Mouse (Mus musculus): Measurements from ENCODE around the gene Mtg2. TPM values are rescaled to one million over a fixed set of nuclear protein-coding genes. Genes with fewer than 3 reads are reported as not detected.

The Mtg2 gene
- polyA plus RNA-seq, 1 experiment from 2014 or later: 26.4 TPM

- H3K36me3 ChIP-seq: peaks cover 77% of the 10 kb centered on the region
- 96% methylated on average over 11 of the region's 11 CpGs for WGBS
Observed at GRCm38 (mm10) chr2:180063338-180064131, 6.9 kb upstream of the Mtg2 start.

GRCm38 (mm10) chr2:180069770-180070480 is 463 bp upstream of the Mtg2 start:
- 32% methylated on average over 20 of the region's 20 CpGs for WGBS
- no peaks in the 10 kb centered on the region for H3K27me3 ChIP-seq
- peaks cover 11% of the 10 kb centered on the region for H3K4me1 ChIP-seq
- peak overlapping the region; percentile 64 for H3K9ac ChIP-seq
- ATAC-seq (replicated peaks; ENCODE audit: low FRiP score): no peak; the same call in 1 of the 2 replicates
- H3K27ac ChIP-seq: peak overlapping the region; percentile 83
- peaks cover 29% of the 10 kb centered on the region for H3K36me3 ChIP-seq
- H3K4me3 ChIP-seq (replicated peaks): peak overlapping the region; percentile 84
- H3K4me2 ChIP-seq: peak overlapping the region; percentile 77
- no peaks in the 10 kb centered on the region for H3K9me3 ChIP-seq (replicated peaks)

More at GRCm38 (mm10) chr2:180063338-180064131, 6.9 kb upstream of the Mtg2 start:
- no peak for ATAC-seq (replicated peaks; ENCODE audit: low FRiP score)
- Histone ChIP-seq H3K4me3 (replicated peaks) (no peak overlapping the region), H3K27ac (no peak overlapping the region), H3K9me3 (replicated peaks) (no peaks in the 10 kb centered on the region), H3K4me2 (no peak overlapping the region), H3K27me3 (no peaks in the 10 kb centered on the region), H3K4me1 (no peaks in the 10 kb centered on the region), H3K9ac (no peak overlapping the region)

- peaks cover 28% of the 10 kb centered on the region for H3K36me3 ChIP-seq
- no peaks in the 10 kb centered on the region for H3K9me3 ChIP-seq (replicated peaks)
- no peak overlapping the region for H3K9ac ChIP-seq
- no peak overlapping the region for H3K27ac ChIP-seq
- H3K4me3 ChIP-seq (replicated peaks): no peak overlapping the region
- H3K27me3 ChIP-seq: no peaks in the 10 kb centered on the region
- no peak overlapping the region for H3K4me2 ChIP-seq
- ATAC-seq (replicated peaks; ENCODE audit: low FRiP score): no peak
- H3K4me1 ChIP-seq: peaks cover 11% of the 10 kb centered on the region
- 82% methylated on average over 2 of the region's 2 CpGs for WGBS
Observed at GRCm38 (mm10) chr2:180071671-180072070, 1.3 kb downstream of the Mtg2 start.

- Histone ChIP-seq H3K9ac (no peak overlapping the region), H3K27ac (no peak overlapping the region), H3K4me3 (replicated peaks) (no peak overlapping the region), H3K4me1 (peaks cover 11% of the 10 kb centered on the region), H3K36me3 (peaks cover 27% of the 10 kb centered on the region), H3K9me3 (replicated peaks) (no peaks in the 10 kb centered on the region), H3K27me3 (no peaks in the 10 kb centered on the region), H3K4me2 (no peak overlapping the region)
- 95% methylated on average over 7 of the region's 7 CpGs for whole genome bisulfite sequencing
- no peak for ATAC-seq (replicated peaks; ENCODE audit: low FRiP score)
Observed at GRCm38 (mm10) chr2:180072886-180073285, 2.5 kb downstream of the Mtg2 start.

DNA sequence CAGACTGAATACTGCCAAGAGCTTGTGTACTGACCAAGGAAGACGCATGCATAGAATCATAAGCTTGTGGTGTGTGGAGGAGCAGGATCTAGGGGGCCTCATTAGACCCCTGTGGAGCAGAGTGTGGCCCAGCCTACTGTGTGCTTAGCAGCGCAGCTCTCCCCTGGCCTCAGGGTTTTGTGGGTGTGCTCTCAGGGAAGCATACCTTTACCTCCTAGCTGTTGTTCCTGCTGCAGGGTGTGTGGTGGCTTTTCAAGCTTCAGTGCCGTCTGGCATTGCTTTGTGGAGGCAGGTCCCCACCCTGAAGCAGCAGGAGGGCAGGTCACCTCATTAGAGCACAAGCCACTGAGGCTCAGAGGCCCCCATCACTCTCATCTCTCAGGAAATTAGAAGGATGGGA is 7.2 kb downstream of the Mtg2 start:
- WGBS: 76% methylated on average over 3 of the region's 3 CpGs
- H3K4me3 ChIP-seq (replicated peaks): no peak overlapping the region
- no peaks in the 10 kb centered on the region for H3K4me1 ChIP-seq
- no peak overlapping the region for H3K27ac ChIP-seq
- H3K4me2 ChIP-seq: no peak overlapping the region
- H3K27me3 ChIP-seq: no peaks in the 10 kb centered on the region
- H3K36me3 ChIP-seq: peaks cover 42% of the 10 kb centered on the region
- no peak overlapping the region for H3K9ac ChIP-seq
- ATAC-seq (replicated peaks; ENCODE audit: low FRiP score): no peak
- no peaks in the 10 kb centered on the region for H3K9me3 ChIP-seq (replicated peaks)

- Histone ChIP-seq H3K9me3 (replicated peaks) (no peaks in the 10 kb centered on the region), H3K9ac (no peak overlapping the region), H3K27ac (no peak overlapping the region), H3K4me3 (replicated peaks) (no peak overlapping the region), H3K4me2 (no peak overlapping the region), H3K36me3 (peaks cover 51% of the 10 kb centered on the region), H3K4me1 (peaks cover 16% of the 10 kb centered on the region), H3K27me3 (no peaks in the 10 kb centered on the region)
- WGBS: 82% methylated on average over 8 of the region's 8 CpGs
- no peak for ATAC-seq (replicated peaks; ENCODE audit: low FRiP score)
Observed at GRCm38 (mm10) chr2:180080680-180081079, 10.3 kb downstream of the Mtg2 start.

DNA sequence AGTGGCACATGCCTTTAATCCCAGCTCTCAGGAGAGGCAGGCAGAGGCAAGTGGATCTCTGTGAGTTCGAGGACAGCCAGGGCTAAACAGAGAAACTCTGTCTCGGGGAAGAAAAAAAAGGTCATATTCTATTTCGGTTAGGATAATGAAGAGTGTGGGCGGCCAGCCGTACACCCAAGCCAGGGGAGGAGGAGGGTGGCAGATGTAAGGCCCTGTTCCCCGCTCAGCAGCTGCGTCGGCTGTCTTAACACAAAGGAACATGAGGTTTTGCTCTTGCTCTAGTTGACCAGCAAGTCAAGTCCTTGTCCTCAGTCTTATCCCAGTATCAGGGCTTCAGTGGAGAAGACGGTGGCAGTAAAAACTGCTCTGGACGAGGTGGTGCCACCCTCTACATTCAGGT is 12.7 kb downstream of the Mtg2 start:
- Histone ChIP-seq H3K9me3 (replicated peaks) (no peaks in the 10 kb centered on the region), H3K4me1 (peaks cover 27% of the 10 kb centered on the region), H3K4me3 (replicated peaks) (no peak overlapping the region), H3K27me3 (no peaks in the 10 kb centered on the region), H3K4me2 (no peak overlapping the region), H3K9ac (no peak overlapping the region), H3K27ac (no peak overlapping the region), H3K36me3 (peaks cover 42% of the 10 kb centered on the region)
- no peak for ATAC-seq (replicated peaks; ENCODE audit: low FRiP score)
- 74% methylated on average over 10 of the region's 10 CpGs for WGBS

GRCm38 (mm10) chr2:180084565-180084964 is 14.2 kb downstream of the Mtg2 start:
- Histone ChIP-seq H3K4me3 (replicated peaks) (no peak overlapping the region), H3K9ac (no peak overlapping the region), H3K4me2 (no peak overlapping the region), H3K4me1 (peaks cover 27% of the 10 kb centered on the region), H3K36me3 (peaks cover 32% of the 10 kb centered on the region), H3K27me3 (no peaks in the 10 kb centered on the region), H3K9me3 (replicated peaks) (no peaks in the 10 kb centered on the region), H3K27ac (no peak overlapping the region)
- WGBS: 21% methylated on average over 3 of the region's 3 CpGs
- no peak for ATAC-seq (replicated peaks; ENCODE audit: low FRiP score)

GRCm38 (mm10) chr2:180085926-180086636 is 15.7 kb downstream of the Mtg2 start:
- ATAC-seq (replicated peaks; ENCODE audit: low FRiP score): 0 out of 2 replicates have a peak, but pooled peaks have one; percentile 37
- H3K4me3 ChIP-seq (replicated peaks): no peak overlapping the region

GRCm38 (mm10) chr2:180086637-180087027 is 16.2 kb downstream of the Mtg2 start:
- WGBS: 81% methylated on average over 5 of the region's 5 CpGs
- no peak overlapping the region for H3K27ac ChIP-seq
- ATAC-seq (replicated peaks; ENCODE audit: low FRiP score): no peak

More at GRCm38 (mm10) chr2:180085926-180086636, 15.7 kb downstream of the Mtg2 start:
- Histone ChIP-seq H3K27me3 (no peaks in the 10 kb centered on the region), H3K9ac (no peak overlapping the region), H3K4me1 (peaks cover 36% of the 10 kb centered on the region), H3K36me3 (peaks cover 32% of the 10 kb centered on the region), H3K4me2 (no peak overlapping the region), H3K9me3 (replicated peaks) (no peaks in the 10 kb centered on the region), H3K27ac (no peak overlapping the region)
- WGBS: 53% methylated on average over 16 of the region's 16 CpGs

GRCm38 (mm10) chr2:180087472-180087871 is 17.1 kb downstream of the Mtg2 start:
- Histone ChIP-seq H3K4me3 (replicated peaks) (no peak overlapping the region), H3K27ac (no peak overlapping the region), H3K9me3 (replicated peaks) (no peaks in the 10 kb centered on the region), H3K27me3 (no peaks in the 10 kb centered on the region), H3K4me1 (peaks cover 36% of the 10 kb centered on the region), H3K9ac (no peak overlapping the region), H3K4me2 (no peak overlapping the region), H3K36me3 (peaks cover 27% of the 10 kb centered on the region)
- ATAC-seq (replicated peaks; ENCODE audit: low FRiP score): no peak
- whole genome bisulfite sequencing: 85% methylated on average over 4 of the region's 4 CpGs

More at GRCm38 (mm10) chr2:180086637-180087027, 16.2 kb downstream of the Mtg2 start:
- H3K4me2 ChIP-seq: no peak overlapping the region
- no peaks in the 10 kb centered on the region for H3K27me3 ChIP-seq
- H3K9me3 ChIP-seq (replicated peaks): no peaks in the 10 kb centered on the region
- H3K36me3 ChIP-seq: peaks cover 32% of the 10 kb centered on the region
- no peak overlapping the region for H3K9ac ChIP-seq
- peaks cover 36% of the 10 kb centered on the region for H3K4me1 ChIP-seq
- H3K4me3 ChIP-seq (replicated peaks): no peak overlapping the region

- H3K9ac ChIP-seq: no peak overlapping the region
- H3K27me3 ChIP-seq: no peaks in the 10 kb centered on the region
- no peak overlapping the region for H3K4me2 ChIP-seq
- H3K4me1 ChIP-seq: peaks cover 23% of the 10 kb centered on the region
- WGBS: 35% methylated on average over 11 of the region's 11 CpGs
- peaks cover 7% of the 10 kb centered on the region for H3K36me3 ChIP-seq
- peak; percentile 71; the same call in 1 of the 2 replicates for ATAC-seq (replicated peaks; ENCODE audit: low FRiP score)
- no peak overlapping the region for H3K4me3 ChIP-seq (replicated peaks)
- no peaks in the 10 kb centered on the region for H3K9me3 ChIP-seq (replicated peaks)
- H3K27ac ChIP-seq: no peak overlapping the region
Observed at GRCm38 (mm10) chr2:180090285-180090684, 19.9 kb downstream of the Mtg2 start.

All from kidney, embryonic 15.5 days (tissue).